Mouse (Mus musculus): ENCODE data around the gene Apobec3. TPM values are rescaled to one million over a fixed set of nuclear protein-coding genes. Genes with fewer than 3 reads are reported as not detected.
A peak's percentile ranks its signal among the peaks of the same experiment; 100 is the strongest.

Apobec3 gene
- polyA plus RNA-seq, 1 experiment, result 114 TPM

DNA sequence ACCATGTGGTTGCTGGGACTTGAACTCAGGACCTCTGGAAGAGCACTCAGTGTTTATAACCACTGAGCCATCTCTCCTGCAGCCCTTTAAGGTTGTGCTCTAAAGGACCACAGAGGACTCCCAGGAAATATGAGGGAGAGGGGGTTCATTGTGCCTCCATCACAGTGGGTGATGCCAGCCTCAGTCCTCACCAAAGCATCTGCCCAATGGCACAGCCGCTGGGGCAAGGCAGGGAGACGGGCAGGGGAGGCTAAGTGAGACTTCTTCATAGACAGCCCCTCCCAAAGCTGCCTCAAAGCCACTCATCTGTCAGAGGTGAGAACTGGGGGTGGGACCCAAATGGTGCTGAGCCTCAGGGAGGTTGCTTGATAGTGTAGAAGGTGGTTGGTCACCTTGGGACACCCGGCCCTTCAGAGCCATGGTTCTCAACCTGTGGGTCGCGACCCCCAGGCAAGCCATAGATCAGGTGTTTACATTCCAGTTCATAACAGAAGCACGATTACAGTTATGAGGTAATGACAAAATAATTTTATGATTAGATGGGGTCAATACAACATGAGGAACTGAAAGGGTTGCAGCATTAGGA, 22.4 kb downstream of the Apobec3 start:
- H3K9ac ChIP-seq (ENCODE audit: low read depth, poor library complexity, severe bottlenecking), result no peak overlapping the region
- no peak overlapping the region for H3K4me3 ChIP-seq (ENCODE audit: low read depth, low read length)
- H3K27ac ChIP-seq (ENCODE audit: insufficient read depth, low read length), result no peak overlapping the region
- peaks cover 4% of the 10 kb centered on the region for H3K4me1 ChIP-seq (ENCODE audit: control insufficient read depth, insufficient read depth, low read length)
- peaks cover 10% of the 10 kb centered on the region; the same call in 1 of the 2 replicates for H3K36me3 ChIP-seq (ENCODE audit: control insufficient read depth, insufficient read depth, low read length, poor library complexity, severe bottlenecking)
- no peaks in the 10 kb centered on the region for H3K27me3 ChIP-seq (ENCODE audit: control insufficient read depth, insufficient read depth, low read length, poor library complexity, severe bottlenecking)
- TF ChIP-seq POLR2A (IDR thresholded peaks at IDR 0.05; ENCODE audit: insufficient read depth, low read length), result no peak
- TF ChIP-seq EP300 (IDR thresholded peaks at IDR 0.05; ENCODE audit: insufficient read depth, low read depth, low read length), result no peak
- TF ChIP-seq CTCF (IDR thresholded peaks at IDR 0.05; ENCODE audit: low read depth, low read length), result no peak
- H3K9me3 ChIP-seq (replicated peaks; ENCODE audit: control insufficient read depth, insufficient read depth, low read length, poor library complexity, severe bottlenecking), result no peaks in the 10 kb centered on the region

GRCm38 (mm10) chr15:79914357-79914756, 22.9 kb downstream of the Apobec3 start:
- Histone ChIP-seq H3K27ac (ENCODE audit: insufficient read depth, low read length) (no peak overlapping the region), H3K27me3 (ENCODE audit: control insufficient read depth, insufficient read depth, low read length, poor library complexity, severe bottlenecking) (no peaks in the 10 kb centered on the region)

GRCm38 (mm10) chr15:79916150-79916549, 24.7 kb downstream of the Apobec3 start:
- TF ChIP-seq POLR2A (IDR thresholded peaks at IDR 0.05; ENCODE audit: insufficient read depth, low read length), result peak; percentile 16
- TF ChIP-seq EP300 (IDR thresholded peaks at IDR 0.05; ENCODE audit: insufficient read depth, low read depth, low read length), result no peak
- H3K4me1 ChIP-seq (ENCODE audit: control insufficient read depth, insufficient read depth, low read length), result peaks cover 11% of the 10 kb centered on the region
- no peak overlapping the region for H3K4me3 ChIP-seq (ENCODE audit: low read depth, low read length)
- H3K9ac ChIP-seq (ENCODE audit: low read depth, poor library complexity, severe bottlenecking), result no peak overlapping the region
- no peak overlapping the region for H3K27ac ChIP-seq (ENCODE audit: insufficient read depth, low read length)
- no peaks in the 10 kb centered on the region for H3K27me3 ChIP-seq (ENCODE audit: control insufficient read depth, insufficient read depth, low read length, poor library complexity, severe bottlenecking)
- H3K36me3 ChIP-seq (ENCODE audit: control insufficient read depth, insufficient read depth, low read length, poor library complexity, severe bottlenecking), result peaks cover 25% of the 10 kb centered on the region
- H3K9me3 ChIP-seq (replicated peaks; ENCODE audit: control insufficient read depth, insufficient read depth, low read length, poor library complexity, severe bottlenecking), result no peaks in the 10 kb centered on the region

More at GRCm38 (mm10) chr15:79914357-79914756, 22.9 kb downstream of the Apobec3 start:
- peaks cover 6% of the 10 kb centered on the region for H3K4me1 ChIP-seq (ENCODE audit: control insufficient read depth, insufficient read depth, low read length)
- TF ChIP-seq CTCF (IDR thresholded peaks at IDR 0.05; ENCODE audit: low read depth, low read length) (no peak), POLR2A (IDR thresholded peaks at IDR 0.05; ENCODE audit: insufficient read depth, low read length) (no peak), EP300 (IDR thresholded peaks at IDR 0.05; ENCODE audit: insufficient read depth, low read depth, low read length) (no peak)
- H3K9me3 ChIP-seq (replicated peaks; ENCODE audit: control insufficient read depth, insufficient read depth, low read length, poor library complexity, severe bottlenecking), result no peaks in the 10 kb centered on the region
- H3K9ac ChIP-seq (ENCODE audit: low read depth, poor library complexity, severe bottlenecking), result no peak overlapping the region
- H3K36me3 ChIP-seq (ENCODE audit: control insufficient read depth, insufficient read depth, low read length, poor library complexity, severe bottlenecking), result peaks cover 10% of the 10 kb centered on the region; the same call in 1 of the 2 replicates
- H3K4me3 ChIP-seq (ENCODE audit: low read depth, low read length), result no peak overlapping the region

DNA sequence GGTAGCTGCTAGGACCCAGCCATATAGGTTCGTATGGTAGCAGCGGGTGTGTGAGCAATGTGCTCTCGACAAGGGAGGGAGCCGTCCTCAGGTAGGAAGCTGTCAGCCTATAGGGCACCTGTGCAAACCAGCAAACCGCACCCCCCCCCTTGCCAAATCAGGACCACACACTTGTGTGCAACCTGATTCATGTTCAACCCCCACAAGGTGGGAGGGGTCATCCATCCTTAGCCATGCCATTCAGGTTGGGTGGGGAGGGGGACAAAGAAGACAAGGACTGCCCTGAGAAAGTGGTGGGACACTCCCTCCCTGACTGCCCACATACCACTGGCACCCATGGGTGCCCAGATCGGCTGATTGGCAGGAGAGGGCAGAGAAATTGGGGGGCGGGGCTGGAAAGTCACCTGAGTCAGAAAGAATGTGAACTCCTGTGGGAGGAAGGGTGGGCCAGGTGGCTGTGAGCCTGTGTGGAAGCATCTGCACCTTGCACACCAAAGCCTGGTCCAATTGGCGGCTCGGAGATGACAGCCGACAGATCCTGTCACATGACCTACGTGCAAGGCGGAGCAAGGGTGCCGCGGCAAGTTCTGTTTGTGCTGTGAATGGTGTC, 25.8 kb downstream of the Apobec3 start:
- Histone ChIP-seq H3K4me1 (ENCODE audit: control insufficient read depth, insufficient read depth, low read length) (peaks cover 11% of the 10 kb centered on the region), H3K9ac (ENCODE audit: low read depth, poor library complexity, severe bottlenecking) (no peak overlapping the region), H3K27ac (ENCODE audit: insufficient read depth, low read length) (no peak overlapping the region), H3K36me3 (ENCODE audit: control insufficient read depth, insufficient read depth, low read length, poor library complexity, severe bottlenecking) (peaks cover 35% of the 10 kb centered on the region), H3K27me3 (ENCODE audit: control insufficient read depth, insufficient read depth, low read length, poor library complexity, severe bottlenecking) (no peaks in the 10 kb centered on the region), H3K4me3 (ENCODE audit: low read depth, low read length) (no peak overlapping the region), H3K9me3 (replicated peaks; ENCODE audit: control insufficient read depth, insufficient read depth, low read length, poor library complexity, severe bottlenecking) (no peaks in the 10 kb centered on the region)
- TF ChIP-seq POLR2A (IDR thresholded peaks at IDR 0.05; ENCODE audit: insufficient read depth, low read length) (no peak), CTCF (IDR thresholded peaks at IDR 0.05; ENCODE audit: low read depth, low read length) (no peak), EP300 (IDR thresholded peaks at IDR 0.05; ENCODE audit: insufficient read depth, low read depth, low read length) (no peak)

GRCm38 (mm10) chr15:79918485-79918884, 27.0 kb downstream of the Apobec3 start:
- Histone ChIP-seq H3K27ac (ENCODE audit: insufficient read depth, low read length) (no peak overlapping the region), H3K36me3 (ENCODE audit: control insufficient read depth, insufficient read depth, low read length, poor library complexity, severe bottlenecking) (peaks cover 46% of the 10 kb centered on the region), H3K9ac (ENCODE audit: low read depth, poor library complexity, severe bottlenecking) (no peak overlapping the region), H3K4me1 (ENCODE audit: control insufficient read depth, insufficient read depth, low read length) (peaks cover 11% of the 10 kb centered on the region), H3K27me3 (ENCODE audit: control insufficient read depth, insufficient read depth, low read length, poor library complexity, severe bottlenecking) (no peaks in the 10 kb centered on the region), H3K9me3 (replicated peaks; ENCODE audit: control insufficient read depth, insufficient read depth, low read length, poor library complexity, severe bottlenecking) (no peaks in the 10 kb centered on the region), H3K4me3 (ENCODE audit: low read depth, low read length) (no peak overlapping the region)
- no peak for TF ChIP-seq POLR2A (IDR thresholded peaks at IDR 0.05; ENCODE audit: insufficient read depth, low read length)
- no peak for TF ChIP-seq CTCF (IDR thresholded peaks at IDR 0.05; ENCODE audit: low read depth, low read length)
- no peak for TF ChIP-seq EP300 (IDR thresholded peaks at IDR 0.05; ENCODE audit: insufficient read depth, low read depth, low read length)

DNA sequence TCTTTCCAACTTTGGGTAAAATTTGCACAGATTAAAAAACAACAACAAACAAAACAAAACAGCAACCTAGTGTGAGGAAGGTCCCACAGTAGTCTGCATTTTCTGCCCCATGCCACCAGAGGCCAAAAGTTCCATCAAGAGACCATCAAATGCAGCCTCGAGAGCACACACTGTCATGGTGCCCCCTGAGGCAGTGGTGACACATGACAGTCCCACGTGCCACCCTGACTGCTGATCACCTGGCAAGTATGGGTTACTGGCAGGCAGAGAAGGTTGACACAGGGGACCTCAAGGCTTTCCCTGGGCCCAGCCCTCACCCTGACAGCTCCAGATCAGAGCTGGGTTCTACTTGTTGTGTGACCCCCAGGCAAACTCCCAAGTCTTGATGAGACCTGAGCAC, 28.3 kb downstream of the Apobec3 start:
- H3K4me3 ChIP-seq (ENCODE audit: low read depth, low read length), result no peak overlapping the region
- H3K27ac ChIP-seq (ENCODE audit: insufficient read depth, low read length), result no peak overlapping the region
- H3K27me3 ChIP-seq (ENCODE audit: control insufficient read depth, insufficient read depth, low read length, poor library complexity, severe bottlenecking), result no peaks in the 10 kb centered on the region
- no peaks in the 10 kb centered on the region for H3K9me3 ChIP-seq (replicated peaks; ENCODE audit: control insufficient read depth, insufficient read depth, low read length, poor library complexity, severe bottlenecking)
- H3K4me1 ChIP-seq (ENCODE audit: control insufficient read depth, insufficient read depth, low read length), result peaks cover 11% of the 10 kb centered on the region
- H3K36me3 ChIP-seq (ENCODE audit: control insufficient read depth, insufficient read depth, low read length, poor library complexity, severe bottlenecking), result peaks cover 55% of the 10 kb centered on the region
- no peak for TF ChIP-seq CTCF (IDR thresholded peaks at IDR 0.05; ENCODE audit: low read depth, low read length)
- TF ChIP-seq POLR2A (IDR thresholded peaks at IDR 0.05; ENCODE audit: insufficient read depth, low read length), result no peak
- TF ChIP-seq EP300 (IDR thresholded peaks at IDR 0.05; ENCODE audit: insufficient read depth, low read depth, low read length), result no peak
- no peak overlapping the region for H3K9ac ChIP-seq (ENCODE audit: low read depth, poor library complexity, severe bottlenecking)

Measured in ES-Bruce4 (cell line).